Mouse (Mus musculus): Measurements from ENCODE around the gene Afap1.

- TF ChIP-seq CTCF (IDR thresholded peaks at IDR 0.05; ENCODE audit: low read depth, low read length) (no peak), GATA1 (IDR thresholded peaks at IDR 0.05; ENCODE audit: borderline replicate concordance, low read length) (no peak)
These were observed 77.4 kb downstream of the Afap1 start for GRCm38 (mm10) chr5:35970380-35971105.
